Mouse (Mus musculus) heart, embryonic 14.5 days (tissue): ENCODE data around the gene Nol12. TPM values are rescaled to one million over a fixed set of nuclear protein-coding genes. Genes with fewer than 3 reads are reported as not detected.

Experiments
- ATAC-seq: fragments of 200-750 bp; cut with Nextera tagmentation; 2 replicates; pipeline ENCODE4 v1.8.0; 2017; ENCODE audit warnings: low read depth, moderate TSS enrichment; ENCODE audit not compliant: insufficient number of reproducible peaks, insufficient read depth, low FRiP score
- H3K27ac ChIP-seq, 2 experiments: fragments of 200-500 bp in 1 of 2; fragments of 300-500 bp in 1 of 2; sonication (generic) in 1 of 2; replicated peaks in 1 of 2; 2 replicates each; pipeline ENCODE4 v1.5.1; 2012 to 2014; ENCODE audit warnings: low read depth in 2 of 2, low read length in 2 of 2, control low read depth in 1 of 2, mild to moderate bottlenecking in 1 of 2, mixed read lengths in 1 of 2; ENCODE audit not compliant: control insufficient read depth in 1 of 2, insufficient read depth in 1 of 2
- H3K27me3 ChIP-seq: fragments of 300-500 bp; sonication (generic); 2 replicates; pipeline ENCODE4 v1.6.1; 2014; ENCODE audit warnings: mild to moderate bottlenecking, low read length, control low read depth; ENCODE audit not compliant: control insufficient read depth, insufficient read depth
- H3K36me3 ChIP-seq: fragments of 300-500 bp; sonication (generic); 2 replicates; pipeline ENCODE4 v1.6.1; 2014; ENCODE audit warnings: mild to moderate bottlenecking, control low read depth, low read length, mixed read lengths; ENCODE audit not compliant: control insufficient read depth, insufficient read depth
- H3K4me1 ChIP-seq, 2 experiments: fragments of 200-500 bp in 1 of 2; fragments of 300-500 bp in 1 of 2; sonication (generic) in 1 of 2; 2 replicates each; pipeline ENCODE4 v1.6.1; 2012 to 2014; ENCODE audit warnings: low read length in 2 of 2, control low read depth in 1 of 2, mixed read lengths in 1 of 2; ENCODE audit not compliant: control insufficient read depth in 2 of 2, insufficient read depth in 2 of 2
- H3K4me2 ChIP-seq: fragments of 300-500 bp; sonication (generic); 2 replicates; pipeline ENCODE4 v1.6.1; 2014; ENCODE audit warnings: mild to moderate bottlenecking, low read length
- H3K4me3 ChIP-seq, 2 experiments: fragments of 200-500 bp in 1 of 2; fragments of 300-500 bp in 1 of 2; sonication (generic) in 1 of 2; 2 replicates each; pipeline ENCODE4 v1.5.1; 2012 to 2014; ENCODE audit warnings: low read length in 2 of 2, mild to moderate bottlenecking in 2 of 2, control low read depth in 1 of 2, low read depth in 1 of 2, moderate library complexity in 1 of 2; ENCODE audit not compliant: control insufficient read depth in 1 of 2, insufficient read depth in 1 of 2
- H3K9ac ChIP-seq: fragments of 300-500 bp; sonication (generic); 2 replicates; pipeline ENCODE4 v1.6.1; 2014; ENCODE audit warnings: mild to moderate bottlenecking, low read length
- H3K9me3 ChIP-seq: fragments of 300-500 bp; sonication (generic); 2 replicates; pipeline ENCODE4 v1.6.1; 2016; ENCODE audit warnings: low read length, control low read depth; ENCODE audit not compliant: control insufficient read depth
- WGBS: fragments of 180-500 bp; shearing (Covaris S2); extraction: QIAGEN DNeasy Blood & Tissue Kit; methylation state at CpG from one replicate; pipeline ENCODE4 v1.1.7; 2014; 5-methylcytosine and 5-hydroxymethylcytosine counted together
- polyA plus RNA-seq: library from polyadenylated mRNA; unstranded; fragments of >200 nt; fragmentation: Nextera tagmentation; extraction: Ambion mirVana; gene quantifications from 2 replicates; pipeline ENCODE4 v1.2.1, GENCODE M21; 2014

Gene Nol12
- polyA plus RNA-seq, 1 experiment from 2014 or later, result 30.5 TPM

GRCm38 (mm10) chr15:78918126-78918525 lies 16.6 kb upstream of the Nol12 start:
- no peak for ATAC-seq
- Histone ChIP-seq H3K4me3 (no peak overlapping the region), H3K9me3 (no peaks in the 10 kb centered on the region), H3K27me3 (no peaks in the 10 kb centered on the region), H3K9ac (no peak overlapping the region), H3K36me3 (peaks cover 18% of the 10 kb centered on the region), H3K4me1 (peaks cover 10 to 20% of the 10 kb centered on the region in 2 experiments; a peak in 3 of 4 replicates), H3K4me2 (no peak overlapping the region), H3K27ac (no peak overlapping the region)
- 92% methylated on average over 23 of the region's 23 CpGs for WGBS

- H3K9ac ChIP-seq, result no peak overlapping the region
- no peak overlapping the region for H3K4me2 ChIP-seq
- peaks cover 18% of the 10 kb centered on the region for H3K36me3 ChIP-seq
- H3K4me3 ChIP-seq, result no peak overlapping the region
- H3K9me3 ChIP-seq, result no peaks in the 10 kb centered on the region
- H3K27ac ChIP-seq, result no peak overlapping the region
- WGBS, result 62% methylated on average over 12 of the region's 12 CpGs
- no peaks in the 10 kb centered on the region for H3K27me3 ChIP-seq
- peaks cover 7 to 15% of the 10 kb centered on the region in 2 experiments for H3K4me1 ChIP-seq
- ATAC-seq, result no peak
These were observed 14.8 kb upstream of the Nol12 start for GRCm38 (mm10) chr15:78919914-78920313.

- H3K27ac ChIP-seq, result no peak overlapping the region
- no peak overlapping the region for H3K4me2 ChIP-seq
- no peak for ATAC-seq
- no peak overlapping the region for H3K4me3 ChIP-seq
- no peak overlapping the region for H3K9ac ChIP-seq
- H3K36me3 ChIP-seq, result peaks cover 14% of the 10 kb centered on the region
- WGBS, result 84% methylated on average over 7 of the region's 7 CpGs
- H3K9me3 ChIP-seq, result no peaks in the 10 kb centered on the region
- H3K27me3 ChIP-seq, result no peaks in the 10 kb centered on the region
- H3K4me1 ChIP-seq, result peaks cover 27 to 29% of the 10 kb centered on the region in 2 experiments
These were observed 12.0 kb upstream of the Nol12 start for GRCm38 (mm10) chr15:78922700-78923099.

- H3K27ac ChIP-seq, result no peak overlapping the region
- H3K4me1 ChIP-seq, result peaks cover 31 to 36% of the 10 kb centered on the region in 2 experiments
- H3K36me3 ChIP-seq, result peaks cover 9% of the 10 kb centered on the region
- ATAC-seq, result no peak
- H3K27me3 ChIP-seq, result no peaks in the 10 kb centered on the region
- H3K9me3 ChIP-seq, result no peaks in the 10 kb centered on the region
- 66% methylated on average over 6 of the region's 6 CpGs for WGBS
- no peak overlapping the region for H3K4me2 ChIP-seq
- H3K4me3 ChIP-seq, result no peak overlapping the region
- no peak overlapping the region for H3K9ac ChIP-seq
These were observed 11.1 kb upstream of the Nol12 start for GRCm38 (mm10) chr15:78923585-78923984.

GRCm38 (mm10) chr15:78925129-78925528 lies 9.6 kb upstream of the Nol12 start:
- Histone ChIP-seq H3K4me2 (no peak overlapping the region), H3K4me3 (no peak overlapping the region), H3K27ac (peak overlapping the region; percentile 93 to 98), H3K36me3 (peaks cover 15% of the 10 kb centered on the region), H3K27me3 (no peaks in the 10 kb centered on the region), H3K9ac (peak overlapping the region; percentile 67), H3K4me1 (peaks cover 32 to 39% of the 10 kb centered on the region in 2 experiments), H3K9me3 (no peaks in the 10 kb centered on the region)
- WGBS, result 32% methylated on average over 8 of the region's 8 CpGs
- ATAC-seq, result no peak

GRCm38 (mm10) chr15:78926021-78926919 lies 8.5 kb upstream of the Nol12 start, which contains the start of gene Lgals1:
Gene Lgals1, plus strand, starts transcription at chr15:78926725.
- WGBS, result 3% methylated on average over 20 of the region's 20 CpGs
- Histone ChIP-seq H3K27ac (peak within 1 kb of the TSS; percentile 93 to 98), H3K4me3 (peak within 1 kb of the TSS; percentile 53 to 72), H3K9ac (peak within 1 kb of the TSS; percentile 80), H3K36me3 (peaks cover 22% of the 10 kb centered on the region), H3K4me1 (peaks cover 32 to 39% of the 10 kb centered on the region in 2 experiments), H3K4me2 (peak within 1 kb of the TSS; percentile 89), H3K27me3 (no peaks in the 10 kb centered on the region), H3K9me3 (no peaks in the 10 kb centered on the region)
- peak; percentile 74 for ATAC-seq

- peak overlapping the region; percentile 89 for H3K4me2 ChIP-seq
- H3K36me3 ChIP-seq, result peaks cover 22% of the 10 kb centered on the region
- no peaks in the 10 kb centered on the region for H3K9me3 ChIP-seq
- no peaks in the 10 kb centered on the region for H3K27me3 ChIP-seq
- H3K27ac ChIP-seq, result peak overlapping the region; percentile 93 to 98
- peaks cover 32 to 41% of the 10 kb centered on the region in 2 experiments for H3K4me1 ChIP-seq
- H3K9ac ChIP-seq, result peak overlapping the region; percentile 80
- peak overlapping the region; percentile 53 to 72 for H3K4me3 ChIP-seq
- ATAC-seq, result no peak
- 18% methylated on average over 15 of the region's 15 CpGs for WGBS
These were observed 7.5 kb upstream of the Nol12 start for GRCm38 (mm10) chr15:78927021-78927787.
